Mouse (Mus musculus) heart, postnatal 10 days (tissue): ENCODE results near the gene Actl10. TPM values are rescaled to one million over a fixed set of nuclear protein-coding genes. Genes with fewer than 3 reads are reported as not detected.

Experiments used
- DNase-seq, 2 experiments: peaks; one replicate each; pipeline ENCODE4 v3.0.0; 2021
- intact Hi-C: fragments of 180-260 bp; cut with DNase I; formaldehyde crosslinking; loops from one replicate; pipeline ENCODE4 v1.15.1; 2025
- total RNA-seq, 2 experiments: library from RNA; stranded (reverse); gene quantifications; 2 replicates each; pipeline ENCODE4 v1.2.3; 2021

The Actl10 gene
- total RNA-seq, 2 experiments from 2014 or later, result 0.22 TPM; not detected in 1

DNA sequence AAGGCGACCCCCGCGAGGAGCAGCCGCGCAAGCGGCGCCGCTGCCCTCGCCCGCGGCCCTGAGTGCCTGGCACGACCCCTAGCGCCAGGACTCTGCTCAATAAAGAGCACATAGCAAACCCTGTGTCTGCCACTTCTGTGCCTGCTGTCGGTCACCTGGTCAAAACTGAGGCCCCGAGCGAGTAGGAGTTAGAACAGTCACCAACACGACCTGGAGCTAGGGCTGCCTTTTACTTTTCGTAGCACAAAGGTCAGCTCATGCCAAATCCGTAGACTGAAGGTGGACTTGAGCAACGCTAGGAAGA is 1.7 kb upstream of the Actl10 start:
- intact Hi-C loops, result no loop called here
- no peak for DNase-seq

DNA sequence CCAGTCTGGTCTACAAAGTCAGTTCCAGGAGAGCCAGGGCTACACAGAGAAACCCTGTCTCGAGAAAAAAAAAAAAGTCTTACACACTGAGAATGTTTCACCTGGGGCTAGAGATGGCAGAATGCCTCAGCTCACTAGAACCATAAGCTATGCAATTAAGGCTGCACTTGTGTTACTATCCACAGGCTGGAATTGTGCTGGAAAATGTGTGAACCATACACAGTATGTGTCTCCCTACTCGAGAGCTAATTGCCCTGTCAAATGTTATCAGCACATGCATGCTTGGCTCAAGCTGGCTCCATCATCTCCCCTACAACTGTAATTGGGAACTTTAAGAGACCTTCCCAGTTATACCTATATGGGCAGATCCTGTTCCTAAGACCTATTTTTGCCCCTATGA is 639 bp upstream of the Actl10 start:
- DNase-seq, result no peak
- intact Hi-C loops, result no loop called here

DNA sequence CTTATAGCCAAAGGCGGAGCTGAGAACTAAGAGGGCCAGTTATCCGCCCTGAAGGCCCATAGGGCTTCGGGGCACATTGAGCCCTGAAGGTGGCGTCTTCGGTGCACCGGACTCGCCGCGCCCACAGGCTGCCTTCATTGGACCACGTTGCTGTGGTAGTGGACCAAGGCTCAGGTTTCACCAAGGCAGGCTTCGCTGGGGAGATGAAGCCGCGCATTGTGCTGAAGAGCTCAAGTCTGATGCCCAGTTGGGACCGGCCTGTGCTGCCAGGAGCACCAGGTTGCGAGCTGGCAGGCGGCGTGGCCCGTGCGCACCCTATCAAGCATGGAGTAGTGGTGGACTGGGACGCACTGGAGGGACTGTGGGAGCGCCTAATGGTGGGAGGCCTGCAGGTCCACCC is 351 bp downstream of the Actl10 start:
- no peak for DNase-seq
- intact Hi-C loops, result loop anchor here (2.0 kb wide), 1 partner anchor 61 kb away; the partner anchor contains the start of genes 4930519P11Rik and Zfp341

GRCm38 (mm10) chr2:154552424-154552907 is 890 bp downstream of the Actl10 start:
- intact Hi-C loops, result loop anchor here (2.0 kb wide), 1 partner anchor 60 kb away; the partner anchor contains the start of genes 4930519P11Rik and Zfp341
- peak; percentile 72 to 74 for DNase-seq

DNA sequence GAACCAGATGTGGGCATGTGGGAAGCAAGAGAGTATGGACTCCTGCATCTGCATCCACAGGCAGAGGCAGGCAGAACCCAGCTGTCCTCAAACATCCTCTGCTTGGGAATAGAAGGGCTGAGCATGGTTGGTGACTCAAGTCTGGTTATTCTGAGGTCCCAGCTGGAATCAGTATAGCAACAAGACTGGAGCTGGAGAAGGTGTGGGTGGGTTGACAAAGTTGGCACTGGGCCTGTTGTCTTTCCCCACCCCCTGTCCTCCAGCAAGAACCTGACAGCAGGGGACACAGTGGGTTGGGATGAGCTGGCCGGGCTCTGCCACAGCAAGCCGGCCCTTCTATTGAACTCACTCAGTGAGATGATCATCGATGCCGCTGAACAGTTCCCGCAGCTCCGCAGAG is 3.7 kb downstream of the Actl10 start:
- intact Hi-C loops, result no loop called here
- no peak for DNase-seq

DNA sequence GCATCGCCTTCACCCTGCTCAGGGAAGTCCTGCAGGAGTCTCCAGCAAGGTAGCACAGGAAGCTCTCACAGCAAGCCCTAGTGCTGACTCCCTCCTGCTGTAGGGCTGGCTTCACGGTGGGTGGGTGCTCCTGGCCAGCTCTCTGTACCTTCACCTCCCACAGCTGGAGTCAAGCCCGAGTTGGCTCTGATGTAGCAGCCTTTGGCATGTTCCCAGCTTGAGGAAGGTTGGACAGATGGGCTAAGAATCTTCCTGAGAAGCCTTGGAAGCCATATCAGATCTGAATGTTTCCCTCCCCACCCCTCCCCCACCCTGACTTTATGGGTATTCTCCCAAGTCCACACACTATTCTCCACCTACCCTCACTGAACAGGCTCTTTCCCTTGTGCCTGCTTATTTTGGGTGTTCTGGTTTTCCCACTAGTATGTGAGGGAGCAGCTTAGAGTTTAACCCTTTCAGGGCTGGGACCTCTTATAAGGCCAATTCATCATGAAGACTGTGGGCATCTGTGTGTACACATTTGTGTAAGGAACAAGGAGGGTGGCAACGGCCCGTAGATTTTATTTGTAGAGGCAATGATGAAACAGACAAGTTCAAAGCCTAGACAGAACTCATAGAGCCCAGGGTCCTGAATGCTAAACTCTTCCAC is 5.7 kb downstream of the Actl10 start:
- intact Hi-C loops, result no loop called here
- peak in 1 of 2 experiments; percentile 23 for DNase-seq

- intact Hi-C loops, result no loop called here
- DNase-seq, result peak in 1 of 2 experiments; percentile 30
Observed at GRCm38 (mm10) chr2:154558264-154559039, 6.9 kb downstream of the Actl10 start, which contains the start of gene Necab3. TSS of gene Necab3 (minus strand) at chr2:154558890.

GRCm38 (mm10) chr2:154563612-154564170 is 12.1 kb downstream of the Actl10 start:
- intact Hi-C loops, result no loop called here
- no peak for DNase-seq

DNA sequence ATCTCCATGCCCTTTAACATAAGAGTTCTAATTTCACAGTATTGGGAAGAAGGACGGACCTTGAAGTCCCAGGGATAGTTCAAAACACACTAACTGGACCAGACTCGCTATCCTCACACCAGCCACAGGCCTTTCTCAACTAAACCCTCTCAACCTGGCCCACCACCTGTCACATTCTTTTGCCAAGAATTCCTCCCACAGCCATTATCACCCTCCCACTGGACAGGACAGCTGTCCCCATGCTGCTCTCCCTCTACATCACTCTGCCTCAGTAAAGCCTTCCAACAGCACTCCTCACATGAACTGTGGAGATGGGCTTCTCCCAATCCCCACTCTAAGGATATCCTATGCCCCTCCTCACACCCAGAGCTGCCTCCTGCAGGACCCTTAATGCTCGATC is 14.0 kb downstream of the Actl10 start:
- intact Hi-C loops, result no loop called here
- DNase-seq, result no peak

DNA sequence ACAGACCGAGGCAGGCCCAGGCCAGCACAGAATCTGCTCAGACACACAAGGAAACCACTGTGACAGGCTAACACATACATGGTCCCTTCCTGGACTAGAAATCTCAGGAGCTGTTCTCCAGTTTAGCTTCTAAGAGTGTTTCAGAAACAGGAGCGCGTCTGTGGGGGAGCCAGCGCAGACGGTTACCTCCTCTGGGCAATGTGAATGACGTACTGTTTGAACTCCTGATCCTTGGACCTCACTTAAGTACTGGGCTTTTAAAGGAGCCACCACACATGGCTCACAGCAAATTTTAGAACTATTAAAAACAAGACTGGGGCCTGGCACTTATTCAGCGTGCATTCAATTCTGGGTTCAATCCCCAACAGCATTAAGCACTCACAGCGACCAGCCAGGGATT is 15.1 kb downstream of the Actl10 start:
- intact Hi-C loops, result no loop called here
- DNase-seq, result no peak

DNA sequence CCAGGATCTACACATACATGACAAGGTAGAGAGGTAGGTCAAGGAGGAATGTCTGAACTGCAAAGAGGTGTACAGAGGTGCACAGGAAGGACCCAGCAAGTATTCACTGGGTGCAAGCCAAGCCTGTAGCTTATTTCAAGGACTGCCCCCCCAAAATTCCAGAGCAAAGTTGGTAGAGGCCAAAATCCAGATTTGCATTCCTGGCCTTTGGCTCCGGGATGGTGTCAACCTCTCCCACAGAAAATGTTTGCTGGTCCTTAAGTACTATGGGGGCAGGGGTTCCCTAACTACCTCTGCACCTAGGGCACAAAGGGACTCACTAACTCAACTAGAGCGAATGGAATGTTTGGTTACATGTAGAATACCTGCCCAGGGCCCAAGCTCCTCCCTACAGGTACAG is 16.2 kb downstream of the Actl10 start:
- DNase-seq, result no peak
- intact Hi-C loops, result no loop called here

DNA sequence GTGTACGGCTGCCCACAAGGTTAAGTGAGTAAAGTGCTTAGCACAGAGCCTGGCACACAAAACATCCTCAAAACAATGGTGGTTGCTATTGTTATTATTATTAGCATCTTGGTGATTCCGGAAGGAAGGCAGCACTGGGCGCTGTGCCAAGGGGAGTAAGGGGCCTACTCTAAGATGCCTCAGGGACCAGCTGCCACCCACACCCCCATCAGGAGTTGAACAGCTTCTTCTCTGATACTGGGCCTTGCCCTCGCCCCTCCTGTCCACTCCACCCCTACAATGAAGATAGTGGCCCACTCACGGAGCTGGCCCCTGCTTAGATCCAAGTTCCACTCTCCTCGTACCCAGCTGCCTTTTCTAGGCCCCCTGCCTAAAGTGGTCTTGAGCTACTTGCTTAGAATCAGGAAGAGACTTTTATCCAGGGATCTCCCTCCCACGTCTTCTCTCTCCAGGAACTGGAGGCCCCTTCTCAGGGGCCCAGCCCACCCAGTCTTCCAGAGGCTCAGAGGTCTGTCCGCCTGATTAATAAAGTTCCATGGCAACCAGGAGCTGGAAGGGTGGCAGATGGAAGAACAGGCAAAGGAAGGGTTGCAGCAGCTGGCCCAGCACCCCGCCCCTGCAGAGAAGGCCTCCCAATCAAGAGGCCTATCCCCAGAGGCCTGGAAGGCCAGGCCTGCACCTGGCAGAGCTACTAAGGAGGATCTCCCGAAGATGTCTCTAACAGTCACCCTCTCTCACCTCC is 16.9 kb downstream of the Actl10 start:
- DNase-seq, result peak in 1 of 2 experiments; percentile 55
- intact Hi-C loops, result no loop called here

- intact Hi-C loops, result no loop called here
- peak; percentile 70 to 77 for DNase-seq
Observed at GRCm38 (mm10) chr2:154569071-154569748, 17.6 kb downstream of the Actl10 start.

DNA sequence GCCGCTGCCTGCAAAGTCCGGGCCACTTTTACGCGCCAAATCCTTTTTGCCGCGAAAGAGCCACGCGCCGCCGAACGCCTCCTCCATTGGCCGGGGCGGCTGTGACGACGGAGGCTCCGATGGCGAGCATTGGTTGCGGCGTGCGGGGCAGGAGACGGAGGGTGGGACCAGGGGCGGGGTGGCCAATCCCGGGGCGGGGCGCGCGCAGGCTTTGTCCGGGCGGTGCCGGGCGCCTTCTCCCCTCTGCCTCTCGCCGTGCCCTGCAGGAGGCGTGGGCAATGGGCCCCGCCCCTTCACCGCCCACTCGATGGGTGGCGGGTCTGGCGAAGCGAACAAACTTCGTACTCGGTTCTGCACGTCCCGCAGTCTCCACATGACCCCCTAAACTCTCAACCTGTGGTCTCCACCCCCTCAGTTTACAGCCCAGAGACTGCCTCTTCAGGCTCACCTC is 18.3 kb downstream of the Actl10 start, which contains the start of gene E2f1:
Gene E2f1, minus strand, starts transcription at position 57 of the 451 bp plus-strand sequence.
- DNase-seq, result peak; percentile 95 to 96
- intact Hi-C loops, result no loop called here

GRCm38 (mm10) chr2:154570666-154571065 is 19.1 kb downstream of the Actl10 start:
- intact Hi-C loops, result no loop called here
- no peak for DNase-seq

DNA sequence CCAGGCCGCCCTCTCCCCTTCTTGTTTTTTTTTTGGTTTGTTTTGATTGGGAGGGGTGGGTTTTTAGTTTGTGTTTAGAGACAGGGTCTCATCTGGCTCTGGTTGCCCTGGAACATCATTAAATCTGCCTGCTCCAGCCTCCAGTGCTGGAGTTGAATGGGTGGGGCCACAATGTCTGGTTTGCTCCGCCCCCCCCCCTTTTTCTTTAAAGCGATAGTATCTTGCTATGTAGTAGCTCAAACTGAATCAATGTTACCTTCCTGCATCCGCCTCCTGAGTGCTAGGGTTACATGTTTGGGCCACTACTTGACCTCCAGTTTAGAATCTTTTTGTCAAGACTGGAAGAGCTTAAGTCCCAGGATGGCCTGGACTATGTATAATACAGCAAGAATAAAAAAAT is 19.7 kb downstream of the Actl10 start:
- intact Hi-C loops, result no loop called here
- no peak for DNase-seq

GRCm38 (mm10) chr2:154571976-154572375 is 20.4 kb downstream of the Actl10 start:
- intact Hi-C loops, result no loop called here
- no peak for DNase-seq

GRCm38 (mm10) chr2:154572996-154573395 is 21.4 kb downstream of the Actl10 start:
- intact Hi-C loops, result no loop called here
- no peak for DNase-seq

GRCm38 (mm10) chr2:154574271-154574670 is 22.7 kb downstream of the Actl10 start:
- no peak for DNase-seq
- intact Hi-C loops, result no loop called here
